8 mouse cellular contexts compared by ENCODE assay signal in genomic region chr15:12739277-12740247, GRCm38 (mm10). TPM values are rescaled to one million over a fixed set of nuclear protein-coding genes. Genes with fewer than 3 reads are reported as not detected.
A peak's percentile ranks its signal among the peaks of the same experiment; 100 is the strongest.
DNase-seq lines count a peak whose midpoint lies in the region; ATAC-seq and TF ChIP-seq lines count a peak whose summit lies in the region.

TSS of gene Pdzd2 (minus strand) at chr15:12739924.

- H3K4me2 ChIP-seq in liver, postnatal 0 days (ENCODE audit: low read depth, low read length): peak within 1 kb of the TSS; percentile 69

- peaks cover 37% of the 10 kb centered on the region for H3K4me1 ChIP-seq in G1E (ENCODE audit: insufficient read depth, low read depth, low read length)
- H3K4me1 ChIP-seq in liver, postnatal 0 days (ENCODE audit: insufficient read depth): peaks cover 5% of the 10 kb centered on the region

- TF ChIP-seq CTCF in G1E (IDR thresholded peaks at IDR 0.05; ENCODE audit: low read depth, low read length): no peak
- peak; percentile 36 for TF ChIP-seq CTCF in liver, postnatal 0 days (IDR thresholded peaks at IDR 0.05; ENCODE audit: low read depth)

- TF ChIP-seq EP300 in liver, postnatal 0 days (IDR thresholded peaks at IDR 0.05; ENCODE audit: low read depth): no peak

- WGBS in liver, postnatal 0 days (ENCODE audit: insufficient replicate concordance): 1% methylated on average over 71 of the region's 83 CpGs

- no peak within 1 kb of the TSS for H3K27ac ChIP-seq in liver, postnatal 0 days (ENCODE audit: low read depth)

- H3K36me3 ChIP-seq in G1E (replicated peaks): no peaks in the 10 kb centered on the region
- no peaks in the 10 kb centered on the region for H3K36me3 ChIP-seq in liver, postnatal 0 days (replicated peaks; ENCODE audit: insufficient read depth, low read length)

- ATAC-seq in G1E (ENCODE audit: extremely low read depth, insufficient number of reproducible peaks, low FRiP score, poor library complexity, severe bottlenecking): peak; percentile 71
- ATAC-seq in frontal cortex, adult (ENCODE audit: low TSS enrichment): peak; percentile 83
- ATAC-seq in liver, postnatal 0 days: peak; percentile 93

- H3K9me3 ChIP-seq in G1E (replicated peaks): peaks cover 7% of the 10 kb centered on the region
- no peaks in the 10 kb centered on the region for H3K9me3 ChIP-seq in liver, postnatal 0 days (ENCODE audit: low read length)

- peak; percentile 69 for DNase-seq in G1E (ENCODE audit: low spot score)
- peak; percentile 90 for DNase-seq in cerebellum, adult 9-11 months
- DNase-seq in heart, postnatal 4 days: peak; percentile 98
- DNase-seq in layer of hippocampus, adult 18-20 months (ENCODE audit: low spot score in 2 of 2): peak; percentile 98 to 99
- peak; percentile 80 for DNase-seq in liver, postnatal 0 days
- DNase-seq in ovary, adult 18-20 months (ENCODE audit: low spot score): peak; percentile 96
- DNase-seq in thymus, adult 18-20 months: peak; percentile 23 to 33

- H3K9ac ChIP-seq in liver, postnatal 0 days (replicated peaks): no peak within 1 kb of the TSS

- H3K4me3 ChIP-seq in G1E (ENCODE audit: low read depth, low read length): peak within 1 kb of the TSS; percentile 73
- H3K4me3 ChIP-seq in liver, postnatal 0 days (ENCODE audit: low read depth, low read length): peak within 1 kb of the TSS; percentile 47

- peaks cover 16% of the 10 kb centered on the region; the same call in 1 of the 2 replicates for H3K27me3 ChIP-seq in G1E (ENCODE audit: insufficient read depth, low read length)
- peaks cover 44% of the 10 kb centered on the region for H3K27me3 ChIP-seq in liver, postnatal 0 days (ENCODE audit: insufficient read depth, low read length)

RNA-seq across cellular contexts. Expression of gene Pdzd2, which starts in this region (rescaled TPM):
- total RNA-seq in G1E (2014; fragmentation: Nextera tagmentation) (1.8 and 4.0 TPM in 2 replicates), G1E (2017) (0.58 and 0.98 TPM in 2 replicates)
- 0.18 and 0.19 TPM in 2 replicates for polyA plus RNA-seq in G1E (2012)
- 100 to 1,000 TPM; 178 to 205 TPM for total RNA-seq in heart, postnatal 4 days (2021)
- 10 to 100 TPM; 47.4 to 55.9 TPM for total RNA-seq in layer of hippocampus, adult 18-20 months (2021)
- polyA plus RNA-seq in liver, postnatal 0 days (2015; fragmentation: Nextera tagmentation; extraction: Ambion mirVana): 0.69 and 1.3 TPM in 2 replicates

Comparison
In these comparisons a context has a peak if more than half of its experiments do, and no peak if none do; other contexts are left out.
1. RNA of gene Pdzd2 (total RNA-seq): 178 to 205 TPM in heart, postnatal 4 days and 47.4 to 55.9 TPM in layer of hippocampus, adult 18-20 months; 0.58 to 4.0 TPM in G1E; every median in the first group is over 4 times any median in the second.
2. DNase-seq: peak in every context shown above with its lines; median percentile 98 in layer of hippocampus, adult 18-20 months; 98 in heart, postnatal 4 days; 96 in ovary, adult 18-20 months; 90 in cerebellum, adult 9-11 months; 80 in liver, postnatal 0 days; 69 in G1E; 28 in thymus, adult 18-20 months.
3. Peak in every context shown above with its lines, with median percentiles within 50 percentile points of each other: ATAC-seq.